Mouse (Mus musculus) spleen, postnatal 0 days (tissue): ENCODE data around the gene Ano6. TPM values are rescaled to one million over a fixed set of nuclear protein-coding genes. Genes with fewer than 3 reads are reported as not detected.

ENCODE experiments used
- polyA plus RNA-seq: library from polyadenylated mRNA; unstranded; fragments of >200 nt; fragmentation: Nextera tagmentation; extraction: Ambion mirVana; gene quantifications from 2 replicates; pipeline ENCODE4 v1.2.1, GENCODE M21; 2015

Ano6 gene
- 17.3 and 23.5 TPM in 2 replicates for polyA plus RNA-seq

DNA sequence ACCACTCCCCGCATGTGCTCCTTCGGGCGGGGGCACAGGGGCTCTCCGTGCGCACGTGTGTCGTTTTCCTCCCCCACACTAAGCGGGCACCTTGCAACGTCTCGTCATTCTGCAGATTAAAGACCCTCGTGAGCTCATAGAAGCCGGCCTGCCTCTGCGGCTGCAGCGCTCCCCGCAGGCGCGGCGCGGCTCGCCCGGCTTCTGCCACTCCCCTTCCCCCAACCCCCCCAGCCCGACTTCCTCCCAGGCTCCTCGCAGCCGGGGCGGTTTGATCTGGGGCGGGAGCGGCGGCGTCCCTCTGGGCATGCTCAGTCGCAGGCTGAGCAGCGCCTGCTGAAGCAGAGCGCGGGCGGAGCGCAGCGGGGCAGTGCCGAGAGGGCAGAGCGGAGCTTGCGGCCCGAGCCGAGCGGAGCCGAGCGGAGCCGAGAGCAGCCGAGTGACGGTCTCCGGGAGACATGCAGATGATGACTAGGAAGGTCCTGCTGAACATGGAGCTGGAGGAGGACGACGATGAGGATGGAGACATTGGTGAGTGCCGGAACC is at the start of gene Ano6:
Ano6 (plus strand) TSS at position 315 of the 543 bp plus-strand sequence.

Other genes with a start within 250 kb of the Ano6 start
- not detected in 2 replicates for gene Dbx2, start 134.9 kb upstream of the Ano6 start, polyA plus RNA-seq